Mouse (Mus musculus) hematopoietic stem cell, adult 5-6 weeks (primary cell): ENCODE data around the gene Rmnd5b. TPM values are rescaled to one million over a fixed set of nuclear protein-coding genes. Genes with fewer than 3 reads are reported as not detected.
"Not testable (repeated sequence)": the region's sequence is repeated elsewhere in the genome, so short reads cannot be mapped to it uniquely, and the experiment has no call there.

Experiments used
- ATAC-seq, 2 experiments: fragments of 125-278 bp in 1 of 2; replicated peaks in 1 of 2; 2 replicates each; pipeline ENCODE4 v1.8.0; 2016 to 2017; ENCODE audit warnings: inconsistent platforms in 2 of 2, mild to moderate bottlenecking in 2 of 2, moderate number of reproducible peaks in 2 of 2, low read depth in 1 of 2, moderate TSS enrichment in 1 of 2; ENCODE audit not compliant: low FRiP score in 2 of 2, poor library complexity in 2 of 2, severe bottlenecking in 2 of 2, insufficient read depth in 1 of 2, low TSS enrichment in 1 of 2
- total RNA-seq: library from RNA; stranded (forward); fragments of 172-1452, 232-1000 nt; gene quantifications from 2 replicates; pipeline ENCODE4 v1.2.3, GENCODE M21; 2017

The Rmnd5b gene
- 15.6 and 27.8 TPM in 2 replicates for total RNA-seq

DNA sequence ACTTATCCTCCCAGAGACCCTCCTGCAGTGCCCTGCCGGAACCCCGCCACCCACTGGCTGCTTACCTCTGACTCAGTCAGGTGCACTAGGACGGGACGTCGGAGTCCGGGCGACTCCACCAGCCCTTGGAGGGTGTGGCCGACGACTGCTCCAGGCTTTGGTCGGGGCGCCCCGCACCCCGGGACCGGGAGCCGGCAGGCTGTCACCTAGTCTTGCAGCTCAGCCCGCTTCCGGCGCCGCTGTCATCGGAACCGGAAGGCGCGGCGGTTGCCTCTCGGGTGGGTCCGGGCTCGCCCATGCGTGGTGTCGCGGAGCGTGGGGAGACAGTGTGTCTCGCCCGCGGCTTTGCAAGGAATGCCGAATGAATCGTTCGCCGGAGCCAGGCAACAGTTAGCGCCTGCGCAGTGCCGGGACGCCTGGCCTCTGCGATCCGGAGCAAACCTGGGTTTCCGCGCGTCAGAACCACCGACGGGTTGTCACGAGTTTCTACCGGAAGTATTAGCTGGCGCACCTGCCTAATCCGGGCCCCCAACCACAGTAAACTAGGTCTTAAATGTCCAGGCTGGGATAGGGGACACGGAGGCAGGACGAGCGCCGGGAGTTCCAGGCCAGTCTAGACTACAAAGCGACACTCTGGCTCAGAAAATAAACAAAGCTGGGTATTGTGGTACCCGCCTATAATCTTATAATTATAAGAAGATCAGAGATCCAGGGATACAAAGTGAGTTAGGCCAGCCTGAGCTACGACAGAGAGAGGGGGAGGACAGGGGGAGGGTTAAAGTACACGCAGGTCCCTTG lies at the start of gene Rmnd5b:
Gene Rmnd5b (minus strand): TSS at position 372 of the 798 bp plus-strand sequence.
- ATAC-seq = peak; percentile 13 to 47; a peak in 3 of 4 replicates

DNA sequence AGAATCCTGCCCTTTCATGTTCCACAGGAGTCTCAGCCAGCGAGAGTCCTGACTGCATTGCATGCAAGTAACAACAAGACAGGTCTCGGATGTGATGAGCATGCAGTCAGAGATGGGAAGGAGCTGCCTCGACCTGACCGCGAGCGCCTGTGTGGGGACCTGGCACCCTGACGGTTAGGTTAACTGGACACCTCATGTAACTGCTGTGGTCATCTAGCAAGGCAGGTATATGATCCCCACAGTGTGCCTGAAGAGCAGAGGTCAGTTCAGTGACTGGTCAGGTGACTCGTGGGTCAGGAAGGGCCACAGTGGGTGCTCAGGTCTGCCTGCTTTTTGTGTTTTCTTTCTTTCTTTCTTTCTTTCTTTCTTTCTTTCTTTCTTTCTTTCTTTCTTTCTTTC lies 46.3 kb upstream of the Rmnd5b start:
- ATAC-seq = peak in 1 of 2 experiments; percentile 18; a peak in 1 of 4 replicates

DNA sequence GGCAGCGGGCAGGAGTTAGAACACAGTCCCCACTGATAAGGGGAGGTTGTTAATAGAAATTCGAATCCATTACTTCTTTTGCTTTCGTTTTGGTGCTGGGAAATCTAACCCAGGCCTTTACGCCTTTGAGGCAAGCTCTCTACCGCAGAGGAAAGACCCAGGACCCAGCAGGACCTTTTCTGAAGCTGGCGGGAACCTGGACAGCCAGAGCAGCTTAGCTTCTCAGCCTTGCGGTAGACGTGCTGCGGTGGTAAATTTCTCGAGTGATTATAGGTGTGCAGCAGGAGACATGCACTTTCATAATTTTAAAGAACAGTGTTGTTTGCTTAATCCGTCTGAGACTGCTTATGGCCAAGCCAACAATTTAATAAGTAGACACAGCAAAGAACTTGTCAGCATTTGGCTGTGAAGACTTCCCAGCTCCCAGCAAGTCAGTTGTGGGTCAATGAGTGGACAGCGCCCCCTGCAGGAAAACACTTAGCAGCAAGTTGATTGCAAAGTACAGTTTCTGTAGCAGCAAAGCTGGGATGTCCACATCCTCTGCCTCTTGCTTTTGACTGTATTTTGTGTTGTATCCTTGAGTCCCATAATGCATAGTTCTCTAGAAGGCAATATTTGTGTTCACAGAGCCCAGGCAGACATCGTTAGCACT lies 45.8 kb upstream of the Rmnd5b start:
- ATAC-seq = peak; percentile 80 to 87

DNA sequence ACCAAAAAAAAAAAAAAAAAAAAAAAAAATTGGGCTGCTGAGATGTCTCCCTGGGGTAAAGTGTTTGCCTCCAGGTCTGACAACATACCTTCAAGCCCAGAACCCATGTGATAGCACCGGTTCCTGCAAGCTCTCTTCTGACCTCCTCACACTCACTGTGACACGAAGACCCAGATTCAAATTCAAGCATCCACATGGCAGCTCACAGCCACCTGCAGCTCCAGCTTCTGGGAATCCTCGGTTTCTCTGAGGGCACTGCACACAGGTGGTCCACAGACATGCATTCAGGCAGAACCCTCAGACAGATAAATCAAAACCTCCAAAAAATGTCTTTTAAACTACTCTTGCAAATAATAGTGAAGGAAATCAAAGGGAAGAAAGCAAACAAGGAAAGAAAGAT lies 43.8 kb upstream of the Rmnd5b start:
- ATAC-seq = no peak

DNA sequence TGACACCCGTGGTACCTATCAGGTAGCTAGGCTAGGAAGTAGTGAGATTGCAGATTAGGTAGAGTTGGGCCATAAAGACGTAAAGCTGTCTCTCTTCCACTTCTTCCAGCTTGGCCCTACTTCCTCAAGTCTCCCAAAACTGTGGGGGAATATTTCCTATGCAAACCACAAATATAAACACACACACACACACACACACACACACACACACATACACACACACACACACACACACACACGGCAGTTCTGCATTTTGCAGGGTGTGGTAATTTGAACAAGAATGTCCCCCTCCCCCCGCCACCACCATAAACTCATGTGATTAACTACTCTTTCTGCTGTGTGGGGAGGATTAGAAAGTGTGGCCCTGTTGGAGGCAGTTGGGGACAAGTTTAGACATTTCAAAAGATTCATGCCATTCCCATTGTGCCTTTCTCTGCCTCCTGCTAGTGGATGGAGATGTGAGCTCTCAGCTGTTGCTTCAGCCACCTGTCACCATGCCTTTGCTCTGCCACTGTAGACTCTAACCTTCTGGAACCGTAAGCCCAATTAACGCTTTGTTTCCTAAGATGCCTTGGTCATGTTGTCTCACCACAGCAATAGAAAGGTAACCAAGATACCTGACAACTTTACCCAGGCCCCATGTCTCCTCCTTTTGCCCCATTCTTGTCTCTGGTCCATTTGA lies 42.2 kb upstream of the Rmnd5b start:
- ATAC-seq = peak in 1 of 2 experiments; percentile 31; a peak in 2 of 4 replicates

DNA sequence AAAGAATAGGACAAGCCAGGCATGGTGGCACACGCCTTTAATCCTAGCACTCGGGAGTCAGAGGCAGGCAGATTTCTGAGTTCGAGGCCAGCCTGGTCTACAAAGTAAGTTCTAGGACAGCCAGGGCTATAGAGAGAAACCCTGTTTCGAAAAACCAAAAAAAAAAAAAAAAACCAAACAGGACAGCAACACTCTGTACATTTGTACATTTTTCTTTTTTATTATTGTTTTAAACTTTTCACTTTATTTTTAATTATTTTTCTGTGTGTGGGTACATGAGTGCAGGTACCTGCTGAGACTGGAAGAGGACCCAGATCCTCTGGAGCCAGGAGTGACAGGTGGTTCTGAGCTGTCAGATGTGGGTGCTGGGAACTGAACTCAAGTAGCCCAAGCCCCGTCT lies 39.7 kb upstream of the Rmnd5b start:
- ATAC-seq = no peak

DNA sequence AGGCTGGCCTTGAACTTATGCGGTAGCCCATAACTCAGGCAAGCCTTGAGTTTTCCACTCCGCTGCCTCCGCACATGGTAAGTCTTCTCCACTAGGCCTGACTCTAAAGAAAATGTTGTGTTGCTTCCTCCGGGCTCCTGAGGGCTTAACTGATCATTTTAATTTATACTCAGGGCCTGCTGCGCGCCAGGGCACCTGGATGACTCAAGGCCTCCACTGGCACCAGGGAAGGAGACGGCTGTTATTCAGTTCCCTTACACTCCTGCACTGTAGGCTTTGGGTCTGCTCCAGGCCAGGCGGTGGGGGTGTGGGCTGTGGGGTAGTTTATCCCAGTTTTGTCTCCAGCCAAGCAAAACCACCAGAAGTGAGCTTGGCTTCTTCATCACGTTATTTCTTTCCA lies 37.6 kb upstream of the Rmnd5b start:
- ATAC-seq = no peak

DNA sequence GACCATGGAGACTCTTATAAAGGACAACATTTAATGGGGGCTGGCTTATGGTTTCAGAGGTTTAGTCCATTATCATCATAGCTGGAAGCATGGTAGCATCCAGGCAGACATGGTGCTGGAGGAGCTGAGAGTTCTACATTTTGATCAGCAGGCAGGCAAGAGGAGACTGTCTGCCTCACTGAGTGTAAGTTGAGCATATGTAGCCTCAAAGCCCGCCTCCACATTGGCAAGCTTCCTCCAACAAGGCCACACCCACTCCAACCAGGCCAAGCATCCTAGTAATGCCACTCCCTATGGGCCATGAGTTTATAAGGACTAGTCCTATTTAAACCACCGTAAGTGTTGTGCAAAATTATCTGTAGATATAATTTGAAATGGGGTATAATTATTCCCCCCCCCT lies 35.7 kb upstream of the Rmnd5b start:
- no peak for ATAC-seq

DNA sequence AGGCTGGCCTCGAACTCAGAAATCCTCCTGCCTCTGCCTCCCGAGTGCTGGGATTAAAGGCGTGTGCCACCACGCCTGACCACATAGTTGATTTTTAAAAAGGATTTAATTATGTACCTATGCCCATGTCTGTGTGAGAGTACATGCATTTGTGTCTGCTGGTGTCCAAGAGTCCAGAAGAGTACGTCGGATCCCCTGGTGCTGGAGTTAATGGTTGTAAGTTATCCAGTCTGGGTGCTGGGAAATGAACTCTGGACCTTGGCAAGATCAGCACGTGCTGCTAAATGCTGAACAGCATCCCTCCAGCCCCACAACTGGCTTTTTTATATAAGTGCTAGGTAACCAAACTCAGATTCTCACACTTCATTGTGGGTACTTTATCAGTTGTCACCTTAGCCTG lies 35.1 kb upstream of the Rmnd5b start:
- no peak for ATAC-seq

DNA sequence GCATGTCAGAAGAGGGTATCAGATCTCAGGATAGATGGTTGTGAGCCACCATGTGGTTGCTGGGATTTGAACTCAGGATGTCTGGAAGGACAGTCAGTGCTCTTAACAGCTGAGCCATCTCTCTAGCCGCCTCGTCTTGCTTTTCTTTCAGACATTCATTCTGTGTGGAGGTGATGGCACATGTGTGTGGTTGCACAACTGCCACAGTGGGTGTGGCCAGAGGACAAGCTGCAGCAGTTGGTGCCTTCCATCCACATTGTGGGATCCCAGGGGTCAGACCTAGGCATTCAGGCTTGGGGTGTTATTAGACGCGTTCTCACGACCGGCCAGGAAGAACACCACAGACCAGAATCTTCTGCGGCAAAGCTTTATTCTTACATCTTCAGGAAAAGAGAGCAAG lies 29.1 kb upstream of the Rmnd5b start:
- ATAC-seq = not testable (repeated sequence)

DNA sequence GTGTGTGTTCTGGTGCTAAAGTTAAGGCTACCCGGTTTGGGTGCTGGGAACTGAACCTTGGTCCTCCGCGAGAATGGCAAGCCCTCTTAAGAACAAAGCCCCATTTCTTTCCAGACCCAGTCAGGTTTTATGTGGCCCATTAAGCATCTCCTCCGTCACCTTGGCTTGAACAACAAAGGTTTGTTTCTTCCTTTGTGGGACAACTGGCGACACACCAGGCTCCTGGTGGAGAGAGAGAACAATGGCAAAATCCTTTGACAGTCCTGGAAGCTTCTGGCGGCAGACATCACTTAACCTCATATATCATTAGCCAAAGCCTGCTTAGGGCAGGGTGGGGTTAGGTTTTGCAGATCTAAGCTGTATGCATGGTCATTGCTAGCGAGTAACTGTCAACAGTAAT lies 26.9 kb upstream of the Rmnd5b start:
- ATAC-seq = no peak

DNA sequence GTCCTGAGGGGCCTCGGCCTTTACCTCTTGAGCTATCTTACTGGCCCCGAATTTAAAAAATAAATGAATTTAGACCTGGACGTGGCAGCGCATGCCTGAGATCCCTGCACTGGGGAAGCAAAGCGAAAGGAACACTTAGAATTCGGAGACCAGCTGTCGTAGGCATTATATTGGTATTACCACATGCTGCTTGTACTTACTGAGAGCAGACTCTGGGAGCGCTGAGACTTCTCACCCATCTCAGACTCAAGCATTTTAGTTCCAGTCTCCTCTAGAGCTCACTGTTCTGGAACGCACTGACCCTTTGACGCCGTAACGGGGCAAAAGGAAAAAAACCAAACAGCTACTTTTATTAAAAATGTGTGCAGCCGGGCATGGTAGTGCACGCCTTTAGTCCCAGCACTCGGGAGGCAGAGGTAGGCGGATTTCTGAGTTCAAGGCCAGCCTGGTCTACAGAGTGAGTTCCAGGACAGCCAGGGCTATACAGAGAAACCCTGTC lies 26.2 kb upstream of the Rmnd5b start:
- no peak for ATAC-seq

DNA sequence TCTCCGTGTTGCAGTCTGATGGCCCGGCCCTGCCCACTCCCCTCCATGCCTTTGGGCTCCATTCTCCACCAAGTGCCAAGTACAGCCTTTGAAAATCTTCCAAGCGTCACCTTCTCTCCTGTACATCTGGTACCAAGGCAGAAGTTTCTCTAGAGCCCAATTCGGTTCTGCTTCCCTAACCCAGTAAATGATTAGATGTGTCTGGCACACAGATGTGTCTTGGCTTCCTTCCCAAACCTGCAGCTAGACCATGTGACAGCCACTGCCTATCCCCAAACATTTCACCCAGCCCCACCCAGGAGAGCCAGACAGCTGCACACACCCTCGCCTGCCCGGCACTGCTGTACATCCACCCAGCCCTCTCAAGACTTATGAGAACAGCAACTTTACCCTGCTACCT lies 23.0 kb upstream of the Rmnd5b start:
- peak; percentile 55 to 76; a peak in 3 of 4 replicates for ATAC-seq

DNA sequence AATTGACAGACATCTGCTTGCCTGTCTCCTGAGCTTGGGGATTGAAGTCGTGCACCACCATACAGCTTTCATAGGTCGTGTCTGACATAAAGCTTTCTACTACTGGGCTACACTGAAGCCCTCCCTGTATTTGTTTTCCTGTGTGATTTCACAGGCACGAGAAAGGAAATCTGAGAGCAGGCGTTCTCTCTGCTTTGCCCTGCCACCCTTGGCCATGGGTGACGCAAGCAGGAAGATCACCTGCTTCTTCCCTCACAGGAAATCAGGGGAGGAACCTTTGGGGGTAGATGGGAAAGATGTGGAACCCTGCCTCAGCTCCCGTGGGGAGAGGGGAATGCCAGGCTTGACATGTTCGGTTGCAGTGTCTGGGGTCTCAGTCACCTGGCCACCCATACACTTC lies 22.6 kb upstream of the Rmnd5b start:
- no peak for ATAC-seq

DNA sequence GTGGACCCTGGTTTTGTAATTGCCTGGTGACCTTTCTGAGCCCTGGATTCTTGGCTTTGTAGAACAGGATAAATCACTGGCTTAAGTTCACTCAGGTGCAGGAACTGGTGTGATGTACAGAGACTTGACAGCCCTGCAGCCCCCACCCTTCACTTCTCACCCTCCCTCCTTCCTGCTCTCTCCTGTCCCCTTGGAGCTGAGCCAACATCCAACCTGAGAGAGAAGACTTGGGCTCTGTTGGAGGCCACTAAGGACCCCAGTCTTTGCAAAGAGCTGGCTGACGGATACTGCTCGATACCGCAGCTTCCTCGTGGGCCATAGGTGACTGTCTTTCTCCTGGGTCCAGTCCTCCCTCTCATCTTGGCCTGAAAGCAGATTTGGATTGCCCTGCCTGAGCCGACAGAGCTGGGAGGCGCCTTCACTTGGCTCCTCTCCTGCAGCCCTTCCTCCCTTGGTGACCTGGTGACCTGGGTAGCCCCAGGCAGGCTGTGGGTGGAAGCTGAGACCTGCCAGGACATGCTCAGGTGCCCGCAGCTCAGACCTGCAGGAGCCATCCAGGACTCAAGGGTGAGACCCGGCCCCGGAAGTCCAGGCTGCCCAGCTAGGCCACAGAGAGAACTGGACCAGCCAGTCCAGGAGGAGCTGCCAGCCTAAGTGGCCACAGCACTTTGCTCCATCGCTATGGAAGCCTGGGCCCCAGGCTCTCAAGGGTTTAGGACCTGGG lies 21.3 kb upstream of the Rmnd5b start:
- no peak for ATAC-seq

DNA sequence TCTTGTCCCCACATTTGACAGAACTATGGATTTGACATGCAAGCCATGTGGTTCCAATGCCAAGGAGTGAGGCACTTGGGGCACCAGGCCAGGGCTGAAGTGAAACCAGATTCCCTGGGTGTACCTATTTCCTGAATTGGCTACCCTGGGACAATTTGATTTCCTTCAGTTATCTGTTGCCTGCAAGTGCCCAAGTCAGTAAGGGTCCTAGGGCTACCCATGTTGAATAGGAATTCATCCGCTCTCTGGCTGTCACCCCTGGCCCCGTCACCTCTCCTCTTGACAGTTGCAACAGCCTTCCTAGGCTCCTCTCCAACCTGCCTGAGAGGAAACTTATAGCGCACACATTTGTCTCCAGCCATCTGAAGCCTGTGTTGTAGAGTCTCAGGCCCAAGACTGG lies 19.2 kb upstream of the Rmnd5b start:
- ATAC-seq = no peak

DNA sequence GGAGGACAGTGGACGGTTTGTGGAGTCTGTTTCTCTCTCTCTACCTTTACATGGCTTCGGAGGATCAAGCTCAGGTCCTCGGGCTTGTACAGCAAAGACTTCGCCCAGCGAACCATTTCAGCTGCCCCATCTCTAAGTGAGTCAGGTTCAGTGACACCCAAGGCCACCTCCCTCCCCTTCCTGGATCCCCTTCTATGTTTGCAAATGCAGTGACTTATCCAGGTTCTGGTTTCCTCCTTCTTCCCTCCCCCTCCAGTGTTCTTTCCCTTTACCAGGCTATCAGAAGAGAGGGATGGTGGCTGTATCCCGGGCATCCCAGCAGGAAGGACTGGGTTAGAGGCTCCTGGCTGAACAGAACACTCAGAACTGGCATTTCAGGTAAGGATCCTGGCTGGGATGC lies 18.0 kb upstream of the Rmnd5b start:
- no peak for ATAC-seq
